Mouse (Mus musculus): Measurements from ENCODE around the gene Heatr5a.

GRCm38 (mm10) chr12:51831296-51831695 is 139.8 kb downstream of the Heatr5a start:
- TF ChIP-seq POLR2A (IDR thresholded peaks at IDR 0.05; ENCODE audit: borderline replicate concordance, extremely low read depth, insufficient read depth, insufficient read length, poor library complexity, severe bottlenecking) (no peak), CTCF (IDR thresholded peaks at IDR 0.05; ENCODE audit: borderline replicate concordance, extremely low read depth, insufficient read depth, insufficient read length) (no peak)
